Mouse (Mus musculus) layer of hippocampus, postnatal 14 days (tissue): Measurements from ENCODE around the gene Olfr69. TPM values are rescaled to one million over a fixed set of nuclear protein-coding genes. Genes with fewer than 3 reads are reported as not detected.

Experiments
- DNase-seq, 2 experiments: peaks; one replicate each; pipeline ENCODE4 v3.0.0; 2021 to 2022; ENCODE audit warnings: low spot score in 2 of 2, mixed read lengths in 1 of 2
- total RNA-seq, 2 experiments: library from RNA; stranded (reverse); gene quantifications; 2 replicates each; pipeline ENCODE4 v1.2.3; 2021

Gene Olfr69
- total RNA-seq, 2 experiments from 2014 or later = not detected

DNA sequence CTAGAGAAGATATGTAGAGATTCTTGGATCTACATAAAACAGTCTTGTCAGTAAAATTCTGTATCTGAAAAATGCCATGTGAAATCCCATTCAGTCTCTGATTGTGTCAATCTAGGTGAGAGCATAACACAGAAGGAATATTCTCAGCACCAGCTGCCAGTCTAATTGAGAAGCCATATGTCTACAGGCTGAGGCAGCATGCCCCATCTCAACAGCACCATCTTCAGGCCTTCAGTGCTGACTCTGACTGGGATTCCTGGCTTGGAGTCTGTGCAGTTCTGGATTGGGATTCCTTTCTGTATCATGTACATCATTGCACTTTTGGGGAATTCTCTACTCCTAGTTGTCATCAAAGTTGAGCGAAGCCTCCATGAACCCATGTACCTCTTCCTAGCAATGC lies 55.0 kb downstream of the Olfr69 start:
- DNase-seq = peak; percentile 5 to 50

Other genes starting within 250 kb of the Olfr69 start
- gene Olfr612, start 228.9 kb downstream of the Olfr69 start, total RNA-seq = not detected
- gene Olfr613, start 223.5 kb downstream of the Olfr69 start, total RNA-seq = not detected
- gene Olfr615, start 215.5 kb downstream of the Olfr69 start, total RNA-seq = not detected
- not detected for gene Olfr616, start 202.5 kb downstream of the Olfr69 start, total RNA-seq
- not detected for gene Olfr617, start 198.5 kb downstream of the Olfr69 start, total RNA-seq
- gene Olfr618, start 181.5 kb downstream of the Olfr69 start, total RNA-seq = not detected
- gene Olfr619, start 171.0 kb downstream of the Olfr69 start, total RNA-seq = not detected
- not detected for gene Olfr620, start 159.1 kb downstream of the Olfr69 start, total RNA-seq
- not detected for gene Olfr622, start 128.9 kb downstream of the Olfr69 start, total RNA-seq
- gene Olfr623, start 107.9 kb downstream of the Olfr69 start, total RNA-seq = not detected
- gene Olfr624, start 100.4 kb downstream of the Olfr69 start, total RNA-seq = under 1 TPM in 1 of 2 experiments, not detected in 1; 0.07 TPM
- gene Olfr625-ps1, start 88.9 kb downstream of the Olfr69 start, total RNA-seq = not detected
- gene Olfr243, start 56.9 kb downstream of the Olfr69 start, total RNA-seq = not detected
- not detected for gene Olfr628, start 41.2 kb downstream of the Olfr69 start, total RNA-seq
- gene Olfr629, start 26.7 kb downstream of the Olfr69 start, total RNA-seq = not detected
- not detected for gene Olfr630, start 14.3 kb downstream of the Olfr69 start, total RNA-seq
- not detected for gene Olfr68, start 8.1 kb upstream of the Olfr69 start, total RNA-seq
- gene Olfr67, start 20.2 kb upstream of the Olfr69 start, total RNA-seq = not detected
- gene Hbb-bt, start 42.4 kb upstream of the Olfr69 start, total RNA-seq = 10 to 100 TPM; 58.3 to 79.4 TPM
- 100 to 1,000 TPM; 565 to 654 TPM for gene Hbb-bs, start 56.5 kb upstream of the Olfr69 start, total RNA-seq
- not detected for gene Hbb-bh2, start 68.9 kb upstream of the Olfr69 start, total RNA-seq
- not detected for gene Hbb-bh1, start 71.6 kb upstream of the Olfr69 start, total RNA-seq
- not detected for gene Hbb-y, start 81.6 kb upstream of the Olfr69 start, total RNA-seq
- not detected for gene Olfr66, start 114.7 kb upstream of the Olfr69 start, total RNA-seq
- not detected for gene Olfr64, start 122.9 kb upstream of the Olfr69 start, total RNA-seq
- not detected for gene Olfr65, start 131.9 kb upstream of the Olfr69 start, total RNA-seq
- not detected for gene Olfr631, start 157.2 kb upstream of the Olfr69 start, total RNA-seq
- gene Olfr632, start 162.8 kb upstream of the Olfr69 start, total RNA-seq = not detected
- not detected for gene Olfr633, start 172.8 kb upstream of the Olfr69 start, total RNA-seq
- gene Olfr635, start 199.6 kb upstream of the Olfr69 start, total RNA-seq = under 1 TPM; 0.07 to 0.09 TPM
- not detected for gene Olfr638, start 227.2 kb upstream of the Olfr69 start, total RNA-seq
- gene Olfr639, start 245.7 kb upstream of the Olfr69 start, total RNA-seq = under 1 TPM; 0.07 to 0.19 TPM